Mouse (Mus musculus) ovary, adult 18-20 months (tissue): ENCODE data around the gene Xbp1.
"Not testable (repeated sequence)": the region's sequence is repeated elsewhere in the genome, so short reads cannot be mapped to it uniquely, and the experiment has no call there.

ENCODE experiments used
- DNase-seq: peaks from one replicate; pipeline ENCODE4 v3.0.0; 2022; ENCODE audit warnings: low spot score, mixed read lengths

The Xbp1 gene

GRCm38 (mm10) chr11:5502351-5503051 is 18.0 kb upstream of the Xbp1 start:
- DNase-seq = no peak

- DNase-seq = no peak
Observed at GRCm38 (mm10) chr11:5505856-5506575, 14.4 kb upstream of the Xbp1 start.

GRCm38 (mm10) chr11:5509215-5510098 is 11.0 kb upstream of the Xbp1 start:
- no peak for DNase-seq

GRCm38 (mm10) chr11:5510099-5510391 is 10.4 kb upstream of the Xbp1 start:
- DNase-seq = no peak

GRCm38 (mm10) chr11:5510686-5511085 is 9.8 kb upstream of the Xbp1 start:
- DNase-seq = not testable (repeated sequence)

GRCm38 (mm10) chr11:5512099-5512725 is 8.2 kb upstream of the Xbp1 start:
- DNase-seq = no peak

- DNase-seq = no peak
Observed at GRCm38 (mm10) chr11:5512961-5513360, 7.5 kb upstream of the Xbp1 start.

- no peak for DNase-seq
Observed at GRCm38 (mm10) chr11:5514091-5514490, 6.4 kb upstream of the Xbp1 start.

- DNase-seq = no peak
Observed at GRCm38 (mm10) chr11:5515196-5515595, 5.3 kb upstream of the Xbp1 start.

GRCm38 (mm10) chr11:5515655-5516054 is 4.8 kb upstream of the Xbp1 start:
- no peak for DNase-seq

- DNase-seq = no peak
Observed at GRCm38 (mm10) chr11:5516151-5516550, 4.3 kb upstream of the Xbp1 start.

GRCm38 (mm10) chr11:5516617-5517016 is 3.8 kb upstream of the Xbp1 start:
- no peak for DNase-seq

GRCm38 (mm10) chr11:5517346-5517745 is 3.1 kb upstream of the Xbp1 start:
- DNase-seq = no peak

- DNase-seq = no peak
Observed at GRCm38 (mm10) chr11:5519681-5520080, 778 bp upstream of the Xbp1 start.

- no peak for DNase-seq
Observed at GRCm38 (mm10) chr11:5521266-5521515, 732 bp downstream of the Xbp1 start.

- DNase-seq = peak; percentile 74
Observed at GRCm38 (mm10) chr11:5521516-5522291, 1.2 kb downstream of the Xbp1 start.

- no peak for DNase-seq
Observed at GRCm38 (mm10) chr11:5522798-5523415, 2.4 kb downstream of the Xbp1 start.

GRCm38 (mm10) chr11:5525418-5525817 is 5.0 kb downstream of the Xbp1 start:
- no peak for DNase-seq

- DNase-seq = no peak
Observed at GRCm38 (mm10) chr11:5526573-5527439, 6.3 kb downstream of the Xbp1 start.

GRCm38 (mm10) chr11:5527865-5528523 is 7.5 kb downstream of the Xbp1 start:
- DNase-seq = no peak
